Mouse (Mus musculus): Measurements from ENCODE around the gene Hydin.
"Not testable (repeated sequence)": the region's sequence is repeated elsewhere in the genome, so short reads cannot be mapped to it uniquely, and the experiment has no call there.

The Hydin gene

DNA sequence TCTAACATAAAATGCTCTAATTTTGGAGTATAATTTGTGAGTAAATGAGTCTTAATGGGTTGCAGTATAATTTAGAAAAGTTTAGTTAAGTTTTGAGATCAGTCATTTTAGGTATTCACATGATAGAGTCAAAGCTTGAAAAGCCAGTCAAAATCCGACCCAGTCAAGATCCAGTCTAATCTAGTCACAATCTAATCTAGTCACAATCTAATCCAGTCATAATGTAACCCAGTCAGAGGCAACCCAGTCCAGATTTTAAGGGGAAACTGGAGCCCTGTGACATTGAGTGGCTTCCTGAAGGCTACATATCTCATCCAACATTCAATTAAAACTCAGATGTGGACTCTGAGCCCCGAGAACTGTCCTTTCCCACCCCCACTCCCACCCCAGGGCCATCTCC lies 72.7 kb downstream of the Hydin start:
- DNase-seq, result no peak

DNA sequence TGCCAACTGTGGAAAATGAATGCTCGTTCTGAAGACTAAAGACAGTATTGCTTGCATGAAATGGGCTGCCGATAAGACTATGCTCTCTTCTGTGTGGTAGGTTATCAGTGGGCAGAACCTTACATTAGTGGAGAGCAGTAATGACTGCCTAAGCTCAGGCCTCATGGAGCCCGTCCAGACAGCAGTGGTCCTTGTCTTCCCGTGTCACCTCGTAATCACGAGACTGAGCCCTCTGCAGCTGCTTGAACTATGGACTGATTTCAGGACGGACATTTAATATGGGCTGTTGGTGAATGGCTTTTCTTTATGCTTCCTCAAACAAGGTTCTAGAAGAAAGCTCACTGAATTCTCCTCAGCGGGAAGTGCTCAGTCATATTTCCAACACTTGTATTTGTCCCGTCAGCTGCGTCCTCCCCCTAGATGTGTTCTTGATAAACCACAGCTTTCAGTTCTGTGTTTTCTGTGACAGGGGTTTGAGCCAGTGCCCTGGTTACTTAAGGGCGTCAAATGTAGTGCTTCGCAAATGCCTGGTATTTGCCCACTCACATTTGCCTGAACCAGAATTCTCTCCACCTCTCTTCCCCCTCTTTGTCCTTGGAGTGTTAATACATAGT lies 73.4 kb downstream of the Hydin start:
- DNase-seq, result no peak

- no peak for DNase-seq
These were observed 79.1 kb downstream of the Hydin start for GRCm38 (mm10) chr8:110345697-110346394.

DNA sequence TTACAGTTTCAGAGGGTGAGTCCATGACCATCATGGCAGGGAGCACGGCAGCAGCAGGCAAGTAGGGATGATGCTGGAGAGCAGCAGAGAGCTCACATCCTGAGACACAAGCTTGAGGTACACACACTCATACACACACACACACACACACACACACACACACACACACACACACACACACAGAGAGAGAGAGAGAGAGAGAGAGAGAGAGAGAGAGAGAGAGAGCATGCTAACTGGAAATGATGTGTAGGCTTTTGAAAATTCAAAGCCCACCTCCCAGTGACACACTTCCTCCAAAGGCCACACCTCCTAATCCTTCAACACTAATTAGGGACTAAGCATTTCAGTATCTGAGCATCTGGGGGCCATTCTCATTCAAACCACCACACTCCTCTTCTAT lies 80.1 kb downstream of the Hydin start:
- DNase-seq, result no peak

DNA sequence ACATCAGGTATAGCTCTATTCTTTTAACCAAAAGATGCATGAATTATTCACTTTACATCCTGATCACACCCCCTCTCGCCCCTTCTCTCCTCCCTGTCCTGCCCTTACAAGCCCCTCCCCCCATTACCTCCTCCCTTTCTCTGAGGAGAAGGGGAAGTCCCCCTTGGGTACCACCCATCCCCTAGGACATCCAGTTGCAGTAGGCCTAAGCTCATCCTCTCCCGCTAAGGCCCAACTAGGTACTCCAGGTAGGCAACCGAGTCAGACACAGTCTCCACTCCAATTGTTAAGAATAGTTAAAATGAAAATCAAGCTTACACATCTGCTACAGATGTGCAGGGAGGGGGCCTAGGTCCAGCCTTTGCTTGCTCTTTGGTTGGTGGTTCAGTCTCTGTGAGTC lies 83.9 kb downstream of the Hydin start:
- DNase-seq, result no peak

- no peak for DNase-seq
These were observed 85.1 kb downstream of the Hydin start for GRCm38 (mm10) chr8:110351909-110352308.

DNA sequence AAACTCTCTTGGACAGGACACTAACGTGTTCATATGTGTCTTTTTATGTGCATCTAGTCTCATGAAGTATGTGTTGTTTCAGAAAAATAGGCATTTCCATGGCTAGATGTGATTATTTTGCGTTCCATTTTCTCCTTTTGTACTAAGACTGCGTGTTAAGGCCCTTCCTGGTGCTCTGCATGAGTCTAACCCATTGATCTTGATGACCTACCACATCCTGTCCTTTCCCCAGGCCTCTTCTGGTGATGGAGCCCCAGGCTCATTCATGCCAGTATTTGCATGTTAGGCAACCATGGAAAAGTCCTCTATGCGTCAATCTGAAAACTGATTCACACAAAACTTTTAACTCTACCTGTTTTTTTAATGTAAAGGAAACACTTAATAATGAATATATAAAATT lies 96.2 kb downstream of the Hydin start:
- DNase-seq, result no peak

DNA sequence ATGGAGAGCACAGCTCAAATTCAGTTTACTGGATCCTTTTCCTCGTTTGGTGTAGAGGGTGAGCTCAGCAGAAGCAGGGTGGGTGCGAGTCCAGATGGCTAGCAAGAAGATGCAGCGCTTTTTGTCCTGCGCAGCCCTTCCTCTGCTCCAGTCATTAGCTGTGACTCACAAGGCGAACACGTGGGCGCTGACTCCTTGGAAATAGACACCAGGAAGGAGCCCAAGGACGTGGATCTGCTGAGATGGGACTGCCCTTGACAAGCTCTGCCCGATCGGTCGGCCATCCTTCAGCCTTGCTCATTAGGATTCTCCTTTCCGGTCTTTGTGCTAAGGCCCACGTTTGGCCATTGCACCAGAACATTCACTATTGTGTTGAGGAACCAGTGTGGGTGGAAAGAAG lies 106.1 kb downstream of the Hydin start:
- DNase-seq, result no peak

GRCm38 (mm10) chr8:110373695-110374094 lies 106.9 kb downstream of the Hydin start:
- DNase-seq, result no peak

DNA sequence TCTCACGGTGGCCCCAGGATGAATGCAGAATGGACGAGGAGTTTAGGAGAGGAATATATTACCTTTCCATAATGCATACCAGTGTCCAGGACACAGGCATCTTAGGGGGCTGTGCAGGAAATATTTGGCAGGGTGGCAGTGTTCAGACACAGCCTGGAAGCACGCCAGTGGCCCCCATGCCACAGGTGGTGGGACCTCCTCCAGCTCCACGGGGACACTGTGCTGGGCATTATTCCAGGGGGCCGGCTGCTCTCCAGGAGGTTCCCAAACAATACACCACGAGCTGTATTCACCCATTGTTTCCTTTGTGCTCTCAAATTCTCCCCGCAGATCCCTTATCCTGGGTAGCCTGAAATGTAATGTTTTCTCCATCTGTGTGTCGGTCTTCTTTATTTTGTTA lies 116.0 kb downstream of the Hydin start:
- DNase-seq, result no peak

- not testable (repeated sequence) for DNase-seq
These were observed 117.9 kb downstream of the Hydin start for GRCm38 (mm10) chr8:110384632-110385031.

DNA sequence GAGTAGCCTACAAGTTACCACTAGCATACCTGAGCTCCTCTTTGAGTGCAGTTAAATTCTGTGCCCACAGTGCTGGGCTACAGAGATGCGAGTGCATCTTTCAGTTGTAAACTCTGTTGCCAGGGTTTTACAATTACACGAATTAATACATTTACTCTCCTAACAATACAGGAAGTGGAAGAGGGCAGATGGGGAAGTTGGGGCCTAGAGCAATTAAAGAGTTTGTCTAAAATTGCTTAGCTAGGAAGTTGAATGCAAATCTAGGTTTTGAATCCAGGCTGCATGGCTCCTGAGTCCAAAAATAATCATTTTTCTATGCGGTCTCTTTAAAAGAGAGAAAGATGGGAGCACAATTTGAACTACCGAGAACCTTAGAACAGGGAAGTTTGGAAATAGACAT lies 128.9 kb downstream of the Hydin start:
- DNase-seq, result no peak

DNA sequence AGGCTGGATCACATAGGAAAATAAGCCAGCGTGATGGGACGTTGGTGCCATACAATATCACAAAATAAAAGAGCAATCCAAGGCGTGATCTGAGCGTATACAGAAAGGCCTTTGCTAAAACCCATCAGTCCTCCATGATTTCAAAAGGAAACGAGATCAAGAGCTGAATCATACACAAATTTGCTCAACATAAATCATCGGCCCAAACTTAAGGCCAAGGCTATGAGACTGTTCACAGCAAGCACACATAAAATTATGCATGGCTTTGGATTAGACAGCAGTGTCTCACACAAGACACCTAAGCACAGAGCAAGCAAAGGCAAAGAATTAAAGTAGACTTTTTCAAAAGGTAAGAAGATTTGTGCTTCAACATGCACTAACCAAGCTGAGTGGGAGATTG lies 133.8 kb downstream of the Hydin start:
- DNase-seq, result no peak

DNA sequence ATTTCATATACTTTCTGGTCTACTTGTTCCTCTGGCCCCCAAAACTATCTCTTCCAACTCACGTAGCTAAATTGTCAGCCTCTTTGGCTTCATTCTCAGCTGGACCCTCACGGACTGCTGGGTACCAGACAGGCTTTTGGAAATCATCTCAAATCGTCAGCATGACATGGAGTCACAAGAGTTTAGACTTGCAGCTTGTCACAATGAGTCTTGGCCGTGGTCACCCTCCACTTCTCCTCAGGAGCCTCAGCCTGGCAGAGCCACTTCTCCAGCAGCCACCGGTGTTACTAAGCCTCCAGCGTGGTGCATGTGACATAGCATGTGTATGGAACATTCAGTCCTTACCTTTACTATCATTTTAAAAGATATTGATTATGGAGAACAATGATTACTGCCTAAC lies 135.5 kb downstream of the Hydin start:
- no peak for DNase-seq

GRCm38 (mm10) chr8:110404516-110404915 lies 137.7 kb downstream of the Hydin start:
- no peak for DNase-seq

GRCm38 (mm10) chr8:110415121-110415520 lies 148.3 kb downstream of the Hydin start:
- DNase-seq, result no peak

GRCm38 (mm10) chr8:110416931-110417330 lies 150.2 kb downstream of the Hydin start:
- DNase-seq, result no peak

DNA sequence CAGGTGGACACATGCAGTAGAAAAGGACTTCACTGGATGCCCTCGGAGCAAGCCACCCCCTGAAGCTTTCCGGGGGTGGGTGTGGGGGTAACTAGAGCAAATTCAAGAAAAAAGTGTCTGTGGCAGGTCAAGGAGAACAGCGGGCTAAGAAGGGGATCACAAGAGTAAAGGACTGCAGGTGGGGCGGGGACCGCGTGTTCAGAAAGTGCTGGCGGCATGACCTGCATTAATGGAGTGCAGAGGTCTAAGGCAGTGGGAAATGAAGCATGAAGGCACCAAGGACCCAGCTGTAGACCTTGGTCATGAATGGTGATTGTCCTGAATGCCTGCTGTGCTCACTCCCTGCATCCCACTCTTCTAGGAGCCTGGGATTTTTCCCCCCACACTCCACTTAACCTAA lies 151.0 kb downstream of the Hydin start:
- DNase-seq, result peak; percentile 53

DNA sequence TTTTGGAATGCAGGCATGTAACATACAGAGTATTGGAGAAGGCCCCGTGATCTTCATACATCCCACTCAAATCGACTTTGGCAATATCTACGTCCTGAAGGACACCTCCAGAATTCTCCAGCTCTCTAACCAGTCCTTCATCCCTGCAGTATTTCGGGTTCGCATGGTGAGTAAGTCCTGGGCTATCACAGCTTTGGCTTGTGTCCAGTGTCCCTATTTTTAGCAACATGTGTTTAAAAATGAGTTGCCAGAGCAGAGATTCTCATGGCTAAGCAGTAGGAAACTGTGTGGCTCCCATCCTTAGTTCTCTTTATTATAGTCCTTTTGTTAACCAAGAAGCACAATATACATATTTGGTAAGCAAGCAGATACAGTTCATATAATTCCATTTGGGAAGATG lies 152.9 kb downstream of the Hydin start:
- no peak for DNase-seq

DNA sequence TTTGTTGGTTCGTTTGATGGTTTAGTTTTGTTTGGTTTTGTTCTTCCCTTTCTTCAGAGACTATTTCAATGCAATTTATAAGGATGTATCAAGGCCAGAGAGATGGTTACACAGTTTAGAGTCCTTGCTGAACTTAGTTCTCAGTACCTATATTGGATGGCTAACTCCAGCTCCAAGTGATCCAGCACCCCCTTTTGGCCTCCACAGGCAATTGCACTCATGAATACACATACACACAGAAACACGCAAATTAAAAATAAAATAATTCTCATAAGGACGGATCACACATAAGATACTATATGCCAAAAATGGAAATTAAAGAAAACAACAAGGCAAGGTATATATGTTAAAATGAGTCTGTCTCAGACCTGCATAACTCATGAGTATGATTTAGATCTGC lies 153.4 kb downstream of the Hydin start:
- DNase-seq, result no peak

GRCm38 (mm10) chr8:110424146-110424545 lies 157.4 kb downstream of the Hydin start:
- DNase-seq, result no peak

DNA sequence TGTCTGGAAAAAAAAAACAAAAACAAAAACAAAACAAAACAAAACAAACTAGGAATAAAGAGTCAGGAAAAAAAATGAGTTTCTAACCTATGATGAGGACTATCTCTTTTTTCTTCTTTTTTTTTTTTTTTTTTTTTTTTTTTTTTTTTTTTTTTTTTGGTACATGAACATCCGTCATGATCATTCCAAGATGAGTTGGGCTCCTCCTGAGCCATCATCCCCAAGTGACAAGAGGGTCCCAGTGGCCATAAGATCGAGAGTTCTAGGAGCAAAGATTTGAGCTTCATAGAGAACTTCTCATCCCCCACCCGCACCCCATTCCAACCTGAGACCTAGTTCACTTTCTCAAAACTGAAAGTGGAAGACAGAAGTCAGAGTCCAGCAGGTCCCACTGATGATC lies 164.6 kb downstream of the Hydin start:
- DNase-seq, result no peak

DNA sequence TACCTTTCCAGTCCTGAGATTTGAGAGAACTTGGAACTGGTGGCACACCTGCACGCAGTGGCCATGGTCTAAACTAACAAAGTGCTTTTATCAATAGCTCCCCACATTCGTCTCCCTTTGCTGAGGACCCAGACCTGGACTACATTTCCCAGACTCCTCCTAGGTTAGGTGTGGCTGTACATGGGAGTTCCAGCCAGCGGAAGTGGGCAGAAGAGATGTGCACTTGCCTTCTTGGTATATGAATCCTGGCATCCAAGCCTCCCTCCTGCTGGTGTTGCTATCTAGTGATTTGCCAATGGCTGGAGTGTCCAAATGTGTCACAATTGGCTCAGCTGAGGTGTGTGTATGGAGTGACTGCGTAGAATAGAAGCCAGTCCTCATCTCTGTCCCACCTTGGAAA lies 173.8 kb downstream of the Hydin start:
- no peak for DNase-seq

DNA sequence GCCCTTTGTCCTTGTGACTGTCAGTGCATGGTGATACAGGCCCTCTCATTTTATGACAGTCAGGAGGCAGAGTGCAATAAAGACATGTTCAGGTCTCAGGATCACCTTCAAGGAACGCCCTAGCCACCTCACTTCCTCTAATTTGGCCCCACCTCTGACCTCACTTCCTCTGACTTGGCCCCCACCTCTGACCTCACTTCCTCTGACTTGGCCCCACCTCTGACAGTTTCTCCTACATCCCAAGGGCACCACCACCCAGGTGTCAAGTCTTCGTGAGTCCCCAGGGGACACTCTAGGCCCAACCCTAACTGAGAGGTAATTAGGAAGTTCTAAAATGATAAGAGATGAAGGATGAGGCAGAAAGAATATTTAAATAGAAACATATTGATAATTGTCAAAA lies 177.5 kb downstream of the Hydin start:
- DNase-seq, result no peak

GRCm38 (mm10) chr8:110450463-110450862 lies 183.7 kb downstream of the Hydin start:
- no peak for DNase-seq
